Mouse (Mus musculus): ENCODE data around the gene Slc25a36. TPM values are rescaled to one million over a fixed set of nuclear protein-coding genes. Genes with fewer than 3 reads are reported as not detected.

Gene Slc25a36
- total RNA-seq (2014; rRNA removed): 8.3 and 10.9 TPM in 2 replicates
- polyA plus RNA-seq (2012; rRNA removed): 0.41 and 0.95 TPM in 2 replicates

DNA sequence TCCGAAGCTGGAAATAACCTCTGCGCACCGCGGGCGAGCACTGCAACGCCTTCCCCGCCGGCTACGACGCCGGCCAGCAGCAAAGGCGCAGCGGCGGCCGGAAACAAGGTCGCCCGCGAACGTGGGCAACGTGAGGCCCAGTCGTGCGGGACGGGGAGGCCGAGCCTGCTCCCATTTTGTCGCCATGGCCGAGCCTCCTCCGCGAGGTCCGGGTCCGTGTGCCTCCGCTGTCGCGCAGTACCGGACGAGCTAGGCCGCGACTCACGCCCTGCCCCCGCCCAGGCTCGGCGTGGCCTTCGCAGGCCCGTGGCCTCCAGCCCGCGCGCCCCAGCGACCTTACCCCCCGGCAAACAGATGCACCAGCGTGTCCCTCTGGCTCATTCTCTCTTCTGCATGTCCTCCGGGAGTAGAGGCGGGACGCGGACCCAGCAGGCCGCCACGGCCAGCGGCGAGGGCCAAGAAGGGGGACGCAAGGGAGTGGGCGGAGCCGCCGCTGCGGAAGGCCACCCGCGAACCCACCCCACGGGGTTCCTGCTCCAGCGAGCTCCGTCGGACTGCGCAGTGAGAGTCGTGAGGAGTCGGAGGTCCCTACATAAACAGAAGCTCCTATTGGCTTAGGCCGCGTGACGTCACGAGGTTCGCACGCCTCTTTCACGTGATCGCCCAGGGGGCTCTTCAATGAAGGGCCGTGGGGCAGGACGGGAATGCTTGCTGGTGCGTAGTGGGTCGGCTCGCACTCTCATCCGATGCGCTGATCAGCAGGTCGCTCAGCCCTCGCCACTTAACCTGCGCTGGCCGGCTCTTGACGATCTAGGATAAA, at the start of gene Slc25a36:
Gene Slc25a36 (minus strand): TSS at position 587 of the 820 bp plus-strand sequence.
- H3K4me3 ChIP-seq (ENCODE audit: insufficient read depth, low read depth, low read length): peak within 1 kb of the TSS; percentile 73
- TF ChIP-seq CTCF (IDR thresholded peaks at IDR 0.05; ENCODE audit: low read depth, low read length): no peak
- TF ChIP-seq POLR2A (IDR thresholded peaks at IDR 0.05; ENCODE audit: extremely low read depth, insufficient read depth, low read length): no peak
- WGBS: 2% methylated on average over 91 of the region's 91 CpGs
- H3K4me1 ChIP-seq (ENCODE audit: control insufficient read depth, insufficient read depth, low read length): no peaks in the 10 kb centered on the region
- H3K9ac ChIP-seq (ENCODE audit: low read depth, low read length): peak within 1 kb of the TSS; percentile 76
- H3K27me3 ChIP-seq (ENCODE audit: control insufficient read depth, insufficient read depth, low read length): peaks cover 8% of the 10 kb centered on the region; the same call in 1 of the 2 replicates
- H3K27ac ChIP-seq (replicated peaks; ENCODE audit: insufficient read depth, low read depth, low read length): no peak within 1 kb of the TSS; the same call in 1 of the 2 replicates
- no peaks in the 10 kb centered on the region; the same call in 1 of the 2 replicates for H3K79me2 ChIP-seq (ENCODE audit: control insufficient read depth, insufficient read depth, low read length)
- peak; percentile 48 for DNase-seq (ENCODE audit: extremely low read depth, low read depth, low spot score)
- no peaks in the 10 kb centered on the region for H3K36me3 ChIP-seq (ENCODE audit: control insufficient read depth, insufficient read depth, low read length)

DNA sequence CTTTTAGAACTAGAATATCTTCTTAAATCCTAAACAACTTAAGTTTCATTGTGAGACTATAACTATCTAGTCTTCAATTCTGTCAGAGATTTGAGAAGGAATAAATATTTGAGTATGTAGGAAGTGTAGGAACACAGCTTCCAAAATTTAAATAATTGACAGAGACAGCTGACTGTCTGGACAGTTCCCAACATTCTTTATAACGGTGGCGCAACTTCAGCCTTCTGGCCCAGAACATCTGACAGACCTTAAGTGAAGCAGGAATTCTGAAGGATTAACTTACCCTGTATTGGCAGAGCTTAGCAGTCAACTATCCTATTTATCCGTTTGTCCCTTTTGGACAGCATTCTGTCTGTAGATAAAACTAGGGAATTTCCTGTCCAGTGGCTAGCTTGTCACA, 47.5 kb upstream of the Slc25a36 start:
- WGBS: 30% methylated on average over 3 of the region's 3 CpGs
- peak; percentile 22 for DNase-seq (ENCODE audit: extremely low read depth, low read depth, low spot score)
- no peaks in the 10 kb centered on the region for H3K79me2 ChIP-seq (ENCODE audit: control insufficient read depth, insufficient read depth, low read length)
- H3K4me1 ChIP-seq (ENCODE audit: control insufficient read depth, insufficient read depth, low read length): no peaks in the 10 kb centered on the region
- TF ChIP-seq POLR2A (IDR thresholded peaks at IDR 0.05; ENCODE audit: extremely low read depth, insufficient read depth, low read length) (no peak), CTCF (IDR thresholded peaks at IDR 0.05; ENCODE audit: low read depth, low read length) (no peak)
- no peak overlapping the region for H3K9ac ChIP-seq (ENCODE audit: low read depth, low read length)
- peaks cover 6% of the 10 kb centered on the region; the same call in 1 of the 2 replicates for H3K27me3 ChIP-seq (ENCODE audit: control insufficient read depth, insufficient read depth, low read length)
- H3K4me3 ChIP-seq (ENCODE audit: insufficient read depth, low read depth, low read length): no peak overlapping the region
- no peaks in the 10 kb centered on the region for H3K36me3 ChIP-seq (ENCODE audit: control insufficient read depth, insufficient read depth, low read length)
- H3K27ac ChIP-seq (replicated peaks; ENCODE audit: insufficient read depth, low read depth, low read length): no peak overlapping the region

DNA sequence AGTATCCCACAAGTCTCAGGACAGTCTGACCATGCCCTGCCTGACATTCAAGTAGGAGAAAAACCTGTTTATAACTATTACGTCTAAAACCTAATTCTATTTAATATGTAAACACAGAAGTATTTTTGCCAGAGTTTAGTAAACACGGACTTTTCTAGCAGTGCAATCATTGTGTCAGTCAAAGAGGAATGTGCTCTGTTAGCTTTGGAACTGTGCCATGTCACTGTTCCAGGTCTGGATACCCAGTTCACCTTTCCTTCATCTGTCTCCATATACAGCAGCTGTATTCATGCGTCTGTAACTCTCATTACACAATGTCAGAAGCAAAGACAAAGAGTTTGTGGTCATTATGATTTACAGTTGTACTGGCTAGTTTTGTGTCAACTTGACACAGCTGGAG, 45.0 kb upstream of the Slc25a36 start:
- H3K27me3 ChIP-seq (ENCODE audit: control insufficient read depth, insufficient read depth, low read length): peaks cover 8% of the 10 kb centered on the region; the same call in 1 of the 2 replicates

DNA sequence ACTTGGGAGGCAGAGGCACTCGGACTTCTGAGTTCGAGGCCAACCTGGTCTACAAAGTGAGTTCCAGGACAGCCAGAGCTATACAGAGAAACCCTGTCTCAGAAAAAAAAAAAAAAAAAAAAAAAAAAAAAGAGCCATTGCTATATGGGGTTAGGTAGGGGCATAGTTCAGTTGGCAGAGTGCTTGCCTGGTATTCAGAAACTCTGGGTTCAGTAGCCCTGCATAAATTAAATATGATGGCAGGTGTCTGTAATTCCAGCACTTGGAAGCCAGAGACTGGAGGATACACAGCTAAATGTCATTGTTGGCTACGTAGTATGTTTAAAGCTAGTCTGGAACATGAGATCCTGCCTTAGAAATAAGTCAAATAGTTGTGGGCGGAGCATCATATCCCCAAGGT, 44.0 kb upstream of the Slc25a36 start:
- Histone ChIP-seq H3K27ac (replicated peaks; ENCODE audit: insufficient read depth, low read depth, low read length) (no peak overlapping the region), H3K27me3 (ENCODE audit: control insufficient read depth, insufficient read depth, low read length) (peaks cover 8% of the 10 kb centered on the region; the same call in 1 of the 2 replicates), H3K36me3 (ENCODE audit: control insufficient read depth, insufficient read depth, low read length) (no peaks in the 10 kb centered on the region), H3K4me3 (ENCODE audit: insufficient read depth, low read depth, low read length) (no peak overlapping the region), H3K4me1 (ENCODE audit: control insufficient read depth, insufficient read depth, low read length) (no peaks in the 10 kb centered on the region), H3K9ac (ENCODE audit: low read depth, low read length) (no peak overlapping the region), H3K79me2 (ENCODE audit: control insufficient read depth, insufficient read depth, low read length) (no peaks in the 10 kb centered on the region)
- TF ChIP-seq POLR2A (IDR thresholded peaks at IDR 0.05; ENCODE audit: extremely low read depth, insufficient read depth, low read length) (no peak), CTCF (IDR thresholded peaks at IDR 0.05; ENCODE audit: low read depth, low read length) (no peak)
- DNase-seq (ENCODE audit: extremely low read depth, low read depth, low spot score): no peak
- WGBS: 77% methylated on average over 4 of the region's 4 CpGs

More for the DNA sequence above, 45.0 kb upstream of the Slc25a36 start:
- Histone ChIP-seq H3K9ac (ENCODE audit: low read depth, low read length) (no peak overlapping the region), H3K4me1 (ENCODE audit: control insufficient read depth, insufficient read depth, low read length) (no peaks in the 10 kb centered on the region), H3K27ac (replicated peaks; ENCODE audit: insufficient read depth, low read depth, low read length) (no peak overlapping the region), H3K4me3 (ENCODE audit: insufficient read depth, low read depth, low read length) (no peak overlapping the region), H3K36me3 (ENCODE audit: control insufficient read depth, insufficient read depth, low read length) (no peaks in the 10 kb centered on the region), H3K79me2 (ENCODE audit: control insufficient read depth, insufficient read depth, low read length) (no peaks in the 10 kb centered on the region)
- DNase-seq (ENCODE audit: extremely low read depth, low read depth, low spot score): peak; percentile 77
- TF ChIP-seq CTCF (IDR thresholded peaks at IDR 0.05; ENCODE audit: low read depth, low read length) (no peak), POLR2A (IDR thresholded peaks at IDR 0.05; ENCODE audit: extremely low read depth, insufficient read depth, low read length) (no peak)
- 19% methylated on average over 3 of the region's 3 CpGs for WGBS

DNA sequence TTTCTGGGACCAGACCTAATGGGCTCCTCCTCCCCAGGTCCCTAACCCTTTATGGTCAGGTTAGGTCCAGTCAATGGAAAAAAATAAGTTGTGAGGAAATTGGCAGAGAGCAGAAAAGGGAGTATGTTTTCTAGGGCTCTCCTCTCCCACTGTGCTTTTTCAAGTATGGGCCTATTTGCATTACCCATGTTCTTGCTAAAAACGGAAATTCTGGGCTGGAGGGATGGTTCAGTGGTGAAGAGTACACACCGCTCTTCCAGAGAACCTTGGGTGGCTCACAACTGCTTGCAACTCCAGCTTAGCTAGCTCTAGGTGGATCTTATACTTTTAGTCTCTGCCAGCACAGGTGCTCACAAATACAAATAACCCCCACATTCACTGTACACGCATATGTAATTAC, 42.0 kb upstream of the Slc25a36 start:
- Histone ChIP-seq H3K36me3 (ENCODE audit: control insufficient read depth, insufficient read depth, low read length) (no peaks in the 10 kb centered on the region), H3K79me2 (ENCODE audit: control insufficient read depth, insufficient read depth, low read length) (no peaks in the 10 kb centered on the region), H3K27ac (replicated peaks; ENCODE audit: insufficient read depth, low read depth, low read length) (no peak overlapping the region), H3K27me3 (ENCODE audit: control insufficient read depth, insufficient read depth, low read length) (peaks cover 8% of the 10 kb centered on the region; the same call in 1 of the 2 replicates), H3K9ac (ENCODE audit: low read depth, low read length) (no peak overlapping the region), H3K4me1 (ENCODE audit: control insufficient read depth, insufficient read depth, low read length) (no peaks in the 10 kb centered on the region), H3K4me3 (ENCODE audit: insufficient read depth, low read depth, low read length) (no peak overlapping the region)
- 76% methylated on average over 3 of the region's 3 CpGs for WGBS
- no peak for TF ChIP-seq POLR2A (IDR thresholded peaks at IDR 0.05; ENCODE audit: extremely low read depth, insufficient read depth, low read length)
- no peak for DNase-seq (ENCODE audit: extremely low read depth, low read depth, low spot score)

DNA sequence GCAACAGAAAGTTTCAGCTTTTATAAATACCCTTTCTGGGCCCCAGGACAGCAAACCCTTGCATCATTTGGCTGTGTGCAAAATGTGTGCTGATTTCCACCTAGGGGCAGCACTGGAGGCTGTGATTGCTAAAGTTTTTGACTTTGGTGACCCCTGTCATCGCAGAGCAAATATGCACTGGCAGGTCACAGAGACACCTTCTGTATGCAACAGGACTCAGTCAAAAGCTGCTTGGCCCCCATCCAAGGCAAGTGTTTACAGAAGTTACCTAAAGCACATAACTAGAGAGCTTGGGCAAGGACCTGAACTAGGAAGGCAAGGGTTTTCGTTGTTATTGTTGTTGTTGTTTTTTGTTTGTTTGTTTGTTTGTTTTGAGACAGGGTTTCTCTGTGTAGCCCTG, 36.3 kb upstream of the Slc25a36 start:
- Histone ChIP-seq H3K36me3 (ENCODE audit: control insufficient read depth, insufficient read depth, low read length) (no peaks in the 10 kb centered on the region), H3K79me2 (ENCODE audit: control insufficient read depth, insufficient read depth, low read length) (no peaks in the 10 kb centered on the region), H3K9ac (ENCODE audit: low read depth, low read length) (no peak overlapping the region), H3K27me3 (ENCODE audit: control insufficient read depth, insufficient read depth, low read length) (peaks cover 7% of the 10 kb centered on the region; the same call in 1 of the 2 replicates), H3K27ac (replicated peaks; ENCODE audit: insufficient read depth, low read depth, low read length) (no peak overlapping the region), H3K4me1 (ENCODE audit: control insufficient read depth, insufficient read depth, low read length) (no peaks in the 10 kb centered on the region; the same call in 1 of the 2 replicates), H3K4me3 (ENCODE audit: insufficient read depth, low read depth, low read length) (no peak overlapping the region)
- TF ChIP-seq CTCF (IDR thresholded peaks at IDR 0.05; ENCODE audit: low read depth, low read length): no peak
- TF ChIP-seq POLR2A (IDR thresholded peaks at IDR 0.05; ENCODE audit: extremely low read depth, insufficient read depth, low read length): no peak
- WGBS: 22% methylated on average over 2 of the region's 2 CpGs
- DNase-seq (ENCODE audit: extremely low read depth, low read depth, low spot score): peak; percentile 81

Data from liver, adult 2 months (tissue).